Mouse (Mus musculus) heart, adult 2 months (tissue): Measurements from ENCODE around the gene Cd244a. TPM values are rescaled to one million over a fixed set of nuclear protein-coding genes. Genes with fewer than 3 reads are reported as not detected.
A peak's percentile ranks its signal among the peaks of the same experiment; 100 is the strongest.

Experiments
- DNase-seq, 2 experiments: peaks; one replicate each; pipeline ENCODE4 v3.0.0; 2021
- H3K27ac ChIP-seq: fragments of 200-600 bp; 2 replicates; pipeline ENCODE4 v1.8.1; 2022
- H3K27me3 ChIP-seq: fragments of 200-500 bp; 2 replicates; pipeline ENCODE4 v1.6.1; 2012; ENCODE audit warnings: mild to moderate bottlenecking, low read length, inconsistent platforms, mixed read lengths; ENCODE audit not compliant: control insufficient read depth, insufficient read depth
- H3K36me3 ChIP-seq: fragments of 200-500 bp; 2 replicates; pipeline ENCODE4 v1.6.1; 2012; ENCODE audit warnings: low read length, inconsistent platforms; ENCODE audit not compliant: control insufficient read depth, insufficient read depth
- H3K4me1 ChIP-seq: fragments of 200-500 bp; 2 replicates; pipeline ENCODE4 v1.6.1; 2011; ENCODE audit warnings: low read length; ENCODE audit not compliant: control insufficient read depth, insufficient read depth
- H3K4me3 ChIP-seq: fragments of 200-600 bp; 2 replicates; pipeline ENCODE4 v1.8.1; 2022
- H3K79me2 ChIP-seq: fragments of 200-500 bp; replicated peaks from 2 replicates; pipeline ENCODE4 v1.6.1; 2012; ENCODE audit warnings: mild to moderate bottlenecking, inconsistent platforms, low read length, moderate library complexity, mixed read lengths; ENCODE audit not compliant: control insufficient read depth, insufficient read depth
- H3K9ac ChIP-seq: fragments of 200-500 bp; 2 replicates; pipeline ENCODE4 v1.6.1; 2012; ENCODE audit warnings: low read depth, mild to moderate bottlenecking, control low read depth, inconsistent platforms, low read length, mixed read lengths
- CTCF ChIP-seq: fragments of 200-600 bp; IDR thresholded peaks from 2 replicates; pipeline ENCODE4 v1.8.1; 2022; ENCODE audit warnings: antibody characterized with exemption, mild to moderate bottlenecking, moderate library complexity
- EP300 ChIP-seq: fragments of 200-500 bp; IDR thresholded peaks from 2 replicates; pipeline ENCODE4 v1.6.1; 2011; ENCODE audit warnings: low read depth, low read length, control low read depth; ENCODE audit not compliant: insufficient read depth
- POLR2A ChIP-seq: fragments of 200-500 bp; IDR thresholded peaks from 2 replicates; pipeline ENCODE4 v1.6.1; 2011; ENCODE audit warnings: mild to moderate bottlenecking, low read depth, low read length, control low read depth; ENCODE audit not compliant: insufficient read depth
- WGBS: fragments of 180-500 bp; shearing (Covaris S2); methylation state at CpG from one replicate; pipeline ENCODE4 v1.1.7; 2018; 5-methylcytosine and 5-hydroxymethylcytosine counted together
- intact Hi-C: fragments of 180-260 bp; cut with DNase I; formaldehyde crosslinking; loops from one replicate; pipeline ENCODE4 v1.15.1; 2025
- polyA plus RNA-seq: library from polyadenylated mRNA; depleted of rRNA; stranded (reverse); fragments of >200 nt; gene quantifications from 2 replicates; pipeline ENCODE4 v1.2.3, GENCODE M21; 2012
- total RNA-seq, 2 experiments: library from RNA; stranded (reverse); gene quantifications; 2 replicates each; pipeline ENCODE4 v1.2.3; 2021

Cd244a gene
- total and polyA plus RNA-seq, 3 experiments: 0.21 to 0.88 (median 0.36) TPM

DNA sequence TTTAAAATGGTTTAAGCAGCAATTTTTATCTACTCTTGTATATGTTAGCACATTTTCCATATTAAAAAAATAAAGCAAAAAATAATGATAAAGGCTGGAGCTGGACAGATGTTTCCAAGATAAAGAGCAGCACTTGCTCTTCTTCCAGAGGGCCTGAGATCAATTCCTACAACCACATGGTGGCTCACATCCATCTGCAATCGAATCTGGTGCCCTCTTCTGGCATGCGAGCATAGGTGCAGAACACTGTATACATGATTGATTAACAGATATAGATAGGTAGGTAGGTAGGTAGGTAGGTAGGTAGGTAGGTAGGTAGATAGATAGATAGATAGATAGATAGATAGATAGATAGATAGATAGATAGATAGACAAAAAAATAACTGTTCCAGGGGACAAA lies 26.2 kb upstream of the Cd244a start:
- TF ChIP-seq POLR2A (no peak), CTCF (0 out of 2 replicates have a peak, but pooled peaks have one; percentile 6)
- Histone ChIP-seq H3K9ac (no peak overlapping the region), H3K4me1 (no peaks in the 10 kb centered on the region), H3K36me3 (no peaks in the 10 kb centered on the region), H3K4me3 (no peak overlapping the region), H3K79me2 (no peaks in the 10 kb centered on the region), H3K27me3 (no peaks in the 10 kb centered on the region), H3K27ac (no peak overlapping the region)
- 62% methylated on average over 2 of the region's 2 CpGs for WGBS
- intact Hi-C loops: no loop called here
- no peak for DNase-seq

GRCm38 (mm10) chr1:171534557-171534956 lies 24.4 kb upstream of the Cd244a start:
- H3K79me2 ChIP-seq: no peaks in the 10 kb centered on the region

DNA sequence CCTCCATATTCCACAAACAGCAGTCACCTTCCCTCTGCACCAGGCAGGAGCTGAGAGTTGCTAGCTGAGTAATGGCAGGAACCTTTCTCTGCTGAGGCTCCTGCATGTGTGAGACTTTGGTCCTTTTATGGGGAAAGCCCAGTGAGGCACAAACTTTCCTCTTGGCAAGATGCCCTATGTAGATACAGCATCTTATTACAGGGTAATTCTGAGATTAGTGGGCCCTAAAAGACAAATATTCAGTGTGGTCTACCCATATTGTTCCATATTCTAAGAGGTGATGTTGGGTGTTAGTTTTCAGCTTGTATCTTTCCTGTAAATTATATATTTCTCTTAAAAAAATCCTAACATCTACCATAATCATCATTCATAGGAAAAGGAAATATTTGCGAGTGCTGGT lies 23.8 kb upstream of the Cd244a start, which contains the start of gene Itln1:
TSS of gene Itln1 (minus strand) at position 101 of the 400 bp plus-strand sequence.
- Histone ChIP-seq H3K27me3 (no peaks in the 10 kb centered on the region), H3K4me3 (no peak within 1 kb of the TSS), H3K79me2 (no peaks in the 10 kb centered on the region), H3K4me1 (no peaks in the 10 kb centered on the region), H3K9ac (no peak within 1 kb of the TSS), H3K27ac (no peak within 1 kb of the TSS), H3K36me3 (no peaks in the 10 kb centered on the region)
- intact Hi-C loops: no loop called here
- no peak for DNase-seq
- TF ChIP-seq POLR2A (no peak), CTCF (no peak), EP300 (no peak)
- 81% methylated on average over 1 of the region's 1 CpGs for WGBS

More at GRCm38 (mm10) chr1:171534557-171534956, 24.4 kb upstream of the Cd244a start:
- Histone ChIP-seq H3K27me3 (no peaks in the 10 kb centered on the region), H3K27ac (no peak overlapping the region), H3K4me3 (no peak overlapping the region), H3K36me3 (no peaks in the 10 kb centered on the region), H3K9ac (no peak overlapping the region), H3K4me1 (no peaks in the 10 kb centered on the region)
- intact Hi-C loops: no loop called here
- TF ChIP-seq POLR2A (no peak), EP300 (no peak), CTCF (no peak)
- DNase-seq: no peak

GRCm38 (mm10) chr1:171540694-171541093 lies 18.3 kb upstream of the Cd244a start:
- H3K9ac ChIP-seq: no peak overlapping the region
- TF ChIP-seq EP300 (no peak), POLR2A (no peak), CTCF (no peak)
- no peak overlapping the region for H3K27ac ChIP-seq
- H3K4me3 ChIP-seq: no peak overlapping the region
- WGBS: 80% methylated on average over 1 of the region's 1 CpGs
- no peaks in the 10 kb centered on the region for H3K27me3 ChIP-seq
- no peaks in the 10 kb centered on the region for H3K4me1 ChIP-seq
- intact Hi-C loops: no loop called here
- H3K36me3 ChIP-seq: no peaks in the 10 kb centered on the region
- DNase-seq: no peak
- no peaks in the 10 kb centered on the region for H3K79me2 ChIP-seq

GRCm38 (mm10) chr1:171551326-171551725 lies 7.7 kb upstream of the Cd244a start:
- Histone ChIP-seq H3K4me3 (no peak overlapping the region), H3K4me1 (peaks cover 4% of the 10 kb centered on the region), H3K27me3 (no peaks in the 10 kb centered on the region), H3K27ac (no peak overlapping the region), H3K79me2 (no peaks in the 10 kb centered on the region), H3K9ac (no peak overlapping the region), H3K36me3 (no peaks in the 10 kb centered on the region)
- intact Hi-C loops: no loop called here
- WGBS: 44% methylated on average over 7 of the region's 7 CpGs
- DNase-seq: peak in 1 of 2 experiments; percentile 10
- TF ChIP-seq POLR2A: no peak
- no peak for TF ChIP-seq EP300
- TF ChIP-seq CTCF: no peak

GRCm38 (mm10) chr1:171552230-171552629 lies 6.8 kb upstream of the Cd244a start:
- no peaks in the 10 kb centered on the region for H3K27me3 ChIP-seq
- DNase-seq: no peak
- no peak overlapping the region for H3K9ac ChIP-seq
- H3K4me1 ChIP-seq: peaks cover 4% of the 10 kb centered on the region
- 86% methylated on average over 2 of the region's 2 CpGs for WGBS
- intact Hi-C loops: no loop called here
- H3K4me3 ChIP-seq: no peak overlapping the region
- no peaks in the 10 kb centered on the region for H3K79me2 ChIP-seq
- H3K36me3 ChIP-seq: no peaks in the 10 kb centered on the region
- TF ChIP-seq POLR2A (no peak), EP300 (no peak), CTCF (no peak)
- no peak overlapping the region for H3K27ac ChIP-seq
